Mouse (Mus musculus) gastrocnemius, postnatal 14 days (tissue): ENCODE measurements around the gene Dvl2. TPM values are rescaled to one million over a fixed set of nuclear protein-coding genes. Genes with fewer than 3 reads are reported as not detected.

Experiments
- DNase-seq: peaks from one replicate; pipeline ENCODE4 v3.0.0; 2021; ENCODE audit warnings: mixed read lengths
- intact Hi-C: fragments of 180-260 bp; cut with DNase I; formaldehyde crosslinking; loops from one replicate; pipeline ENCODE4 v1.15.1; 2025; ENCODE audit warnings: low total_unique reads
- total RNA-seq, 2 experiments: library from RNA; stranded (reverse); gene quantifications; 2 replicates each; pipeline ENCODE4 v1.2.3; 2021

Gene Dvl2
- total RNA-seq, 2 experiments from 2014 or later = 5.1 to 7.8 TPM

DNA sequence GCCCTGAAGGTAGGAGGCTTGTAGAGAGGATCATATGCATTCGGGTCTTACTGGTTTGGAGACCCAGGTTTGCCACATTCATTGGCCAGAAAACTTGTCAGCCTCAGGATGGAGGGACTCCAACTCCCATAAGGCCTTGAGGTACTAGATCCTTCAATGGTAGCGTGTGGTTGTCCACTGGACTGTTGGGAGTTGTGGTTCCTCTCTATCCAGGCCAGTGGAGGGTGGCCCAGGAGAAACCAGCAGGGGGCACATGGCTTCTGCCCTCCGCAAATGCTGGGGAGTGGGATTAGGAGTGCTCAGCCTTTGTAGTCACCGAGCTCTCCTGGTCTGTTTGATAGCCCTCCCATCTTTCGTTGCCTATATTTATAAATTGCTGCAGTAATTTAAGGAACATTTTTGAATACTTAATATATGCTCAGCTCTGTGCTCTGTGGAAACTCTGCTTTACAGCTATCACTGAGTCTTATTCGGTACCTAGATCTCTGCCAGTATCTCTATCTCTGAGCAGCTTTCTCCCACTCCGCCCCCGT lies 20.4 kb downstream of the Dvl2 start:
- intact Hi-C loops = no loop called here

GRCm38 (mm10) chr11:70021264-70022132 lies 21.1 kb downstream of the Dvl2 start:
- peak; percentile 98 for DNase-seq
- intact Hi-C loops = no loop called here

More for the DNA sequence above, 20.4 kb downstream of the Dvl2 start:
- DNase-seq = peak; percentile 75

DNA sequence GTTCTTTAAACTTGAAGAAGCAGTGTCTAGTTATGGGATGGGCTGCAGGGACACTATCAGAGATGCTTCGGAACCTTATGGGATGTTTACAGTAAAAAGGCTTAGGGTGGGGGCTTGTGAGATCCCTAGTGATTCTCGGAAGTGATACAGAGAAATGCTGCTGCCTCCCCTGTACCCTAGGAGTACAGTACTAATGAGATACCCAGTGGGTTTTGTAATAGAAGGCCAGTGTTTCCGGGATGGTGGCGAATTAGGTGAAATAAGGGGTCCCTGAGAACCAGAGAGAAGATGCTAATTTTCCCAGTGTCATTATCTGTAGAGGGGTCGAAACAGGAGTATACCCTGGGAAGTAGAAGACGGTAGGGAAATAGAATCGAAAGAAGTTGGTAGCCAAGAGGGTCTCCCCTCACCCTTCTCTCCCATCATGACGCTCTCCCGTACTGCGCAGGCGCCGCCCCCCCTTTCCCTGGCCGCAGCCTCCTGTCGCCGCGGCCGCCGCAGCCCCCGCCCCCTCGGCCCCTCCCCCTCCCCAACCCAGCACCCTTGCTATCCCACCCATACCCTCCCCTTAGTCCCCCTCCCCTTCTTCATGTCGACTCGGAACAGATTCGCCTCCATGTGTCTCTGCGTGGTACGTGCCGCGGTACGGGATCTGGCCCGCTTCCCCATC lies 23.2 kb downstream of the Dvl2 start:
- intact Hi-C loops = no loop called here
- no peak for DNase-seq

GRCm38 (mm10) chr11:70024151-70024514 lies 23.7 kb downstream of the Dvl2 start:
- intact Hi-C loops = no loop called here
- no peak for DNase-seq

DNA sequence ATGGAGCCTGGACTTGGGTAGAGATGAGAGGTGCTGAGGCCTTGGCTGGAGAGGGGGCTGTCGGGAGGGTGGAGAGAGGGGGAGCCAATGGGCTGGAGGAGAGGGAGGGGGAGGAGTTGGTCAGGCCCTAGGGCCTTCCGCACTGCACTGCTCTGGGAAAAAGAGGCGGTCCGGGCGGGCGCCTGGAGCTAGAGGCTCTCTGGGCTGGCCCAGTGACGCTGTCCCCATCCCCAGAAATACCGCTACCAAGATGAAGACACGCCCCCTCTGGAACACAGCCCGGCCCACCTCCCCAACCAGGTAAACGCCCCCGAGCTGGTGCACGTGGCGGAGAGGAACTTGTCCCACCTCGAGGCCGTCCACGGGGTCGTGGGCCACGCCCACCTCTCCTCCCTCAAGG lies 26.3 kb downstream of the Dvl2 start:
- peak; percentile 85 for DNase-seq
- intact Hi-C loops = no loop called here

DNA sequence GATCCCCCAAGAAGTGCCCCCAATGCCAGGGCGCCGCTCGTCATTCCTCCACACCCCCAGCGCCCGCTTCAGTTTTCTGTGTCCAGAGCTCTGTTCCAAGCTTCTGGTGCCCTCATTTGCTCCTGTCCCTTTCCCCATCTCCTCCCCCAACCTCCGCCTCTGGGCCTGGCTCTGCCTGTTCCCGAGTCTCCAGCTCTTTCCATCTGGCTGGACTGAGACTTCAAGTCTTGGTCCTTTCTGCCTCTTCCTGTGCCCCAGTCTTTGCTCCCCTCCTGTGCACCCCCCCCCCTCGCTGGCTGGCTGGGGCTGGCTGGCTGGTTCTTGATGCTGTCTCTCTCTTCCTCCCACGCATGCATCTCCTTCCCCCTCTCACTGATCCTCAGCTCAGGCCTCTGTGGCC lies 27.0 kb downstream of the Dvl2 start:
- intact Hi-C loops = no loop called here
- DNase-seq = peak; percentile 76

DNA sequence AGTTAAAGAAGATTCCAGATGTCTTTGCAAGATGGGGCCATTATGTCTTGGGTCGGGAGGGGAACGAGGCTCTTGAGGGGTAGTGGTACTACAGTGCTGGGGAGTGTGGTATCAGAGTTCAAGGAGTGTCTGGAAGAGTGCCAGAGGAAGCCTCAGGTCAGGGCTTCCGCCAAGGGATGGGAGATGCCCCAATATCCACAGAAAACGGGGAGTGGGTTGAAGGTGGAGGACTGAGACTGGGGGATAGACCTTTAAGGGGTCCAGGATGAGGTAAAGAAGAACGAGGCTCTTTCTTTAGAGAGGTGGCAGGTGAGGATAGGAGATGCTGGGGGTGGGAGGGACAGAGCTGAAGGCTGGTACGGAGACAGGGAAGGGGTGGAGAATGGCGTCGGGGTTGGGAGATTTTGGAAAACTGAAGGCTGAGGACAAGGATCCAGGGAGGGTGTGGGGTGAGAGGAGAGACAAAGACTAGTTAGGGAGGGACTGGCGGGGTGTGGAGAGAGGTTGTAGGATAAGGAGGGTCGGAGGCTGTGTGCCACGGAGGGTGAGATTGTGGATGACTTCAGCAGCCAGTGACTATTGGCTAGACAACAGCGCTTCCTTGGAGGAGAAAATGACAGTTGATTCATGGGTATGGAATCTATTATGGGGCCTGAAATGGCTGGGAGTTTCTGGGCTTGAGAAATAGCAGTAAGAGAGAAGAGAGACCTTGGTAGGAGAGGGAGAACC lies 28.2 kb downstream of the Dvl2 start:
- intact Hi-C loops = no loop called here
- DNase-seq = peak; percentile 40

DNA sequence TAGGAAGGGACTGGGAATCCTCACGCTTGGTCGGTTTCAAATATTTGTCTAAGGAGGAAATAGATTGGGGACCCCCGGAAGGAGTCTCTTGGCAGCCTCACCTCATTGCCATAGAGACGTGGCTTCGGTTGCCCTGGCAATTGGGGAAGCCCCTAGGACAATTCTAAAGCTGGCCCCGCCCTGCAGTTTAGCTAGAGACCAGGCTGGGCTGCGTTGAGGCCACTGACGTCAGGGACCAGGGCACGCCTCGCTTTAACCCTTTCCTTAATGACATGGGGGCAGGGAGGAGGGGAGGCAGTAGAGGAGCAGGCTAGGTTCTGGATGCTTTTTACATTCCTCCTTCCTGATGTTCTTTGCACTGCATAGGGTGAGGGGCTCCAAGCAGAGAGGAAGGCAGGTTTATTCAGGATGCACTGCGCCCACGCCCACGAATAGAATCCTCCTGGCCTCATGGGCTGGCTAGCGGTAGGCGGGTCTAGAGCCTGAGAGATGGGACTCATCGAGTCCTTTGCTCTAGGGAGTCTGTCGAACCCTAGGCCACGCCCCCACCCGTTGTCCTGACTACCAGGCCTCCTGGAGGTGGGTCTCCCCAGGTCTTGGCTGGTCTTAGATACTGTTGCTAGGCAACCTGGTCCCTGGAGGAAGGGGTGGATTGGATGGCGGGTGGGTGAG lies 28.9 kb downstream of the Dvl2 start:
- peak; percentile 87 for DNase-seq
- intact Hi-C loops = no loop called here

DNA sequence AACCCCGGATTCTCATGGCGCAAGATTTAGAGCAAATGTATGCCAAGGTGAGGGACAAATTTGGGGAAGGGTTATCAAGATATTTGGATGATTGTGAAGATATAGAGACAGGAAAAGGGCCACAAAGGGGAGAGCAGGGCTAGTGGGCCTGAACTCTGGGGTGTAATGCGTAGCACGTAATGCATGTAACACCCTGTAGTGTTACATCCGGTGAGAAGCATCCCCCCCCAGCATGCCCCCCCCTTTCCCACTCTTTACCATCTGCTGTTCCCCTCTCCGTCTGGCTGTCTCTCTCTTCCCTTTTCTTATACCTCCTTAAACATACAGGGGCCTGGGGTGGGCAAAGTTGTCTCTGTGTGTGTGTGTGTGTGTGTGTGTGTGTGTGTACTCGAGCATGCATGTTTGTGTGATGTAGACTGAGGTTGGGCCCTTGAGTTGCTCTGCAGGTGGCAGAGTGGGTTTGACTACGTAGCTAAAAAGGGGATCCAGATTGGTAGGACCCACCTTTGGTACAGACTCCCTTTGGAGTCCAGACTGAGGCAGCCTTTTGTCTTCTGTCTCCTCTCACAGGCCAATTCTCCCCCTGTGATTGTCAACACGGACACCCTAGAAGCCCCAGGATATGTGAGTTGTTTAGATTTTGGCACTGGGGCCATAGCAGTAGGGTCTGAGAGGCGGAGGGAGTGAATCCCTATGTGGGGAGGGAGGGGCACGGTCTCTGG lies 29.6 kb downstream of the Dvl2 start:
- intact Hi-C loops = no loop called here
- DNase-seq = no peak

DNA sequence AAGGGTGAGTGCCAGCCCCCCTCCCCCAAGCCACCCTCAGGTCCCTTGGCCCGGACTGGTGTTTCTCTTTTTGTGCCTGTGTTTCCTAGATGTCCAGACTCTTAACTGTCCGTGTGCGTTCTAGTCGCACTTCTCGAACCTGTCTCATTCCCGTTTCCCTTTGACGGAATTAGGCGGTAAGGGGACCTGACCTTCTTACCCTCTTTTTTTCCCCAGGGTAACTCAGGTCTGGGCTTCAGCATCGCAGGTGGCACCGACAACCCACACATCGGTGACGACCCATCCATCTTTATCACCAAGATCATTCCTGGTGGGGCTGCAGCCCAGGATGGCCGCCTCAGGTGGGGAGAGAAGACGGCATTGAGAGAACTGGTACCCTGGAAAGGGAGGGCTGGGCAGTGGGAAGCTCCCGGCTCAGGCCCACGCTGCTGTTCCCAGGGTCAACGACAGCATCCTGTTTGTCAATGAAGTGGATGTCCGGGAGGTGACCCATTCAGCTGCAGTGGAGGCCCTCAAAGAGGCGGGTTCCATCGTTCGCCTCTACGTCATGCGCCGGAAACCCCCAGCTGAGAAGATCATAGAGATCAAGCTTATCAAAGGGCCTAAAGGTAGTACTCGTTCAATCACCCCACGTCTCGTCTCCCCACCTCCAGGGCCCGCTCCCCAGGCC lies 30.4 kb downstream of the Dvl2 start:
- intact Hi-C loops = no loop called here

DNA sequence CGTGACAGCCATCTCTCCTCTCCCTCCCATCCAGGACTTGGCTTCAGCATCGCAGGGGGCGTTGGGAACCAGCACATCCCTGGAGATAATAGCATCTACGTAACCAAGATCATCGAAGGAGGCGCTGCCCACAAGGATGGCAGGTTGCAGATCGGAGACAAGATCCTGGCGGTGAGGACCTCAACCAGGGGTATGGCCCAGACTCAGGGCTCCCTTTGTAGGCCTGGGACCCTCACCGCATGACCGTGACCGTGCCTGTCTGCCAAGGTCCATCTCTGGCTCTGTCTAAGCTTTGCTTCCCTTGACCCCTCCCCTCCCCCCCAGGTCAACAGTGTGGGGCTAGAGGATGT lies 30.9 kb downstream of the Dvl2 start:
- no peak for DNase-seq
- intact Hi-C loops = no loop called here

More for the DNA sequence above, 30.4 kb downstream of the Dvl2 start:
- no peak for DNase-seq

GRCm38 (mm10) chr11:70038174-70038573 lies 37.8 kb downstream of the Dvl2 start:
- no peak for DNase-seq
- intact Hi-C loops = no loop called here

DNA sequence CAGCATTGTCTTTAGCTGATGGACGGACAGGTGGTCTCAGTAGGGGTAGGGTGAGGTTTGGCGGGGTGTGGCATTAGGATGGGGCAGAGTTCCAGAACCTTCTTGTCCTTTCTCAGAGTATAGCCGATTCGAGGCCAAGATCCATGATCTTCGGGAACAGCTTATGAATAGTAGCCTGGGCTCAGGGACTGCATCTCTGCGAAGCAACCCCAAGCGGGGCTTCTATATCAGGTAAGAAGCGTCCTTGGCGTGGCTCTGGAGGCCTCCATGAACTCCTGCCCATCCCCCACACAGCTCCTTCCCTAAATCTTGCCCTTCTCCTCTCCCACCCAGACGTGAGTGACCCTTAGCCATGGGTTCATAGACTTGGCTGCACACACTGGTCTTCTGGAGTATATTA lies 39.2 kb downstream of the Dvl2 start:
- intact Hi-C loops = no loop called here
- DNase-seq = no peak

- DNase-seq = no peak
- intact Hi-C loops = no loop called here
These were observed 39.8 kb downstream of the Dvl2 start for GRCm38 (mm10) chr11:70040184-70040583.

- no peak for DNase-seq
- intact Hi-C loops = no loop called here
These were observed 42.1 kb downstream of the Dvl2 start for GRCm38 (mm10) chr11:70042309-70043085.

DNA sequence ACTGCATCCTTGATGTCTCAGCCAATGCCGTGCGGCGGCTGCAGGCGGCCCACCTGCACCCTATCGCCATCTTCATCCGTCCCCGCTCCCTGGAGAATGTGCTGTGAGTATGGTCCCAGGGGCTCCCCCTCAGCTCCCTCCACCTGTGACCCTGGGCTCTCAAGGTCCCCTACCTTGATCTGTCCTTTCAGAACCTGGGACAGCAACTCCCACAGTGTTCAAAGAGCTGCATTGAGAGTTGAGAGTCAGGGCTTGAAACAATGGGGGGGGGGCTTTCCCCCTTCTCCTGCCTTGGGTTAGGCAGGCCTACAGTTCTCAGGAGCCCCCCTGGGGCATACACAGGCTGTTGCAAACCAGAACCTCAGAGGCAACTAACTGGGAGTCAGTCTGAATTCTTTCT lies 43.3 kb downstream of the Dvl2 start:
- no peak for DNase-seq
- intact Hi-C loops = no loop called here

- intact Hi-C loops = no loop called here
These were observed 45.0 kb downstream of the Dvl2 start for GRCm38 (mm10) chr11:70045435-70045834.

GRCm38 (mm10) chr11:70049366-70049765 lies 49.0 kb downstream of the Dvl2 start:
- intact Hi-C loops = no loop called here
- no peak for DNase-seq

More at GRCm38 (mm10) chr11:70045435-70045834, 45.0 kb downstream of the Dvl2 start:
- no peak for DNase-seq
